Mouse (Mus musculus) heart, postnatal 0 days (tissue): ENCODE data around the gene Slc35f5.

ENCODE experiments used
- CTCF ChIP-seq: IDR thresholded peaks from 2 replicates; pipeline ENCODE4 v1.5.1; 2016; ENCODE audit warnings: antibody characterized with exemption, control low read depth, low read depth
- EP300 ChIP-seq: IDR thresholded peaks from 2 replicates; pipeline ENCODE4 v1.6.1; 2016; ENCODE audit warnings: antibody characterized with exemption, low read depth

DNA sequence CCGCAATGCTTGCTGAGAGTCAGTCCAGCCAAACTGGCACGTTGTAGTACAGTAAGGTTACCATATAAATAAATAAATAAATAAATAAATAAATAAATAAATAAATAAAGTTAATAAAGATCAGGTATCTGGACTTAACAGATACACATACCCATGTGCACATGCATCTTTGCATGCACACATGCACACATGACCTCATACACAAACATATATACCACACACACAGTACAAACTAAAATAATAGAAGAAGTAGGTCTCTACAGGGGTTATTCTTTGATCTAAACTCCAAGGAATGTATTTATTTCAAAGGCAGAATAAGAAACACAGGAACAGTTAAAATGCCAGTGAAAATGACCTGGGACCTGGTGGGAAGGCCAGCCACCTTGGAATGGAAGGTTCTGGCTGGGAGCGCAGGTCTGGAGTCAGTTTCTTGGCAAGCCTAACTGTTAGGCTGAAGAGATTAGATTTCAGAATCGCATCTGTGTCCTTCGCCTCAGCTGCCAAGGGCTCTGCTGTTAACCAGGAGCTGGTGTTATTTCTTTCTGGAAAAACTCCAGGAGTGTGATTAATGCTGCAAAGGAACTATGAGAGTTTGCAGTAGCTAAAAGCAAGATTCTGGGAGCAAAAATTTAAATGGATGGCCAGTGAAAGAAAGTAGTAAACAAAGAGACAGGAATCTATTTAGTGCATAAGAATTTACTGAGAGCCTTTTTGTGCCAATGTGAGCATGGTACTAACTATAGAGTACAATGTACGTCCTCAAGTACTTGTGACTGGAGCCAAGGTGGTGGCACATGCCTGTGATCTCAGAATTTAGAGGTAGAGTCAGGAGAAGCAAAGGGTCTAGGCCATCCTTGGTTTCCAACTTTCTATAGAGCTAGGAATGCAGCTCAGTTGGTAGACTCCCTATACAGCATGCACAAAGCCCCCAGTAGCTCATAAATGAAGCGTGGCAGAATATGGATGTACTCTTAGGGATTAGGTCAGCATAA, 18.1 kb upstream of the Slc35f5 start:
- TF ChIP-seq CTCF = no peak
- TF ChIP-seq EP300 = 0 out of 2 replicates have a peak, but pooled peaks have one; percentile 49
